Mouse (Mus musculus) left cerebral cortex, postnatal 14 days (tissue): ENCODE results near the gene Cggbp1. TPM values are rescaled to one million over a fixed set of nuclear protein-coding genes. Genes with fewer than 3 reads are reported as not detected.
"Not testable (repeated sequence)": the region's sequence is repeated elsewhere in the genome, so short reads cannot be mapped to it uniquely, and the experiment has no call there.

Experiments
- DNase-seq, 2 experiments: peaks; one replicate each; pipeline ENCODE4 v3.0.0; 2021 to 2022; ENCODE audit warnings: low spot score in 2 of 2, mixed read lengths in 1 of 2
- intact Hi-C: fragments of 180-260 bp; cut with DNase I; formaldehyde crosslinking; loops from one replicate; pipeline ENCODE4 v1.15.1; 2025
- long read RNA-seq, 2 experiments: library from polyadenylated mRNA; stranded (forward); transcript quantifications; one replicate each; pipeline ENCODE4 v2.0.0; 2021
- total RNA-seq, 2 experiments: library from RNA; stranded (reverse); gene quantifications; 2 replicates each; pipeline ENCODE4 v1.2.3; 2021

The Cggbp1 gene
- total RNA-seq = 10 to 100 TPM; 55.4 to 58.3 TPM
- long read RNA-seq, experiment 1, full-length matches to known transcripts = 65 of 84 reads
- long read RNA-seq, experiment 1, partial matches to known transcripts = 0 of 84 reads
- long read RNA-seq, experiment 1, other reads (novel, unspliced or antisense) = 19 of 84 reads
- long read RNA-seq, experiment 2, full-length matches to known transcripts = 50 of 82 reads
- long read RNA-seq, experiment 2, partial matches to known transcripts = 6 of 82 reads
- long read RNA-seq, experiment 2, other reads (novel, unspliced or antisense) = 26 of 82 reads

GRCm38 (mm10) chr16:64851563-64852362, at the start of gene Cggbp1, which contains the start of gene Zfp654:
TSS of gene Cggbp1 (plus strand) at chr16:64851996.
TSS of gene Zfp654 (minus strand) at chr16:64851652.
- intact Hi-C loops = loop anchor here (5.0 kb wide), 1 partner anchor 64 kb away; no protein-coding TSS in a partner anchor
- peak; percentile 100 for DNase-seq

GRCm38 (mm10) chr16:64803041-64803440, 48.8 kb upstream of the Cggbp1 start:
- intact Hi-C loops = no loop called here
- DNase-seq = no peak

GRCm38 (mm10) chr16:64817094-64817765, 34.6 kb upstream of the Cggbp1 start:
- intact Hi-C loops = no loop called here
- no peak for DNase-seq

- intact Hi-C loops = no loop called here
- no peak for DNase-seq
Observed at GRCm38 (mm10) chr16:64823890-64824289, 27.9 kb upstream of the Cggbp1 start.

GRCm38 (mm10) chr16:64824474-64824873, 27.3 kb upstream of the Cggbp1 start:
- no peak for DNase-seq

GRCm38 (mm10) chr16:64830291-64830690, 21.5 kb upstream of the Cggbp1 start:
- DNase-seq = no peak
- intact Hi-C loops = no loop called here

More at GRCm38 (mm10) chr16:64824474-64824873, 27.3 kb upstream of the Cggbp1 start:
- intact Hi-C loops = no loop called here

GRCm38 (mm10) chr16:64835996-64836545, 15.7 kb upstream of the Cggbp1 start:
- no peak for DNase-seq
- intact Hi-C loops = no loop called here

GRCm38 (mm10) chr16:64836709-64837108, 15.1 kb upstream of the Cggbp1 start:
- intact Hi-C loops = no loop called here
- DNase-seq = no peak

- intact Hi-C loops = no loop called here
- no peak for DNase-seq
Observed at GRCm38 (mm10) chr16:64841481-64842373, 10.1 kb upstream of the Cggbp1 start.

- intact Hi-C loops = no loop called here
- no peak for DNase-seq
Observed at GRCm38 (mm10) chr16:64842374-64842729, 9.4 kb upstream of the Cggbp1 start.

- no peak for DNase-seq
- intact Hi-C loops = no loop called here
Observed at GRCm38 (mm10) chr16:64845947-64846346, 5.8 kb upstream of the Cggbp1 start.

- intact Hi-C loops = loop anchor here (5.0 kb wide), 1 partner anchor 63 kb away; no protein-coding TSS in a partner anchor
- peak; percentile 11 to 18 for DNase-seq
Observed at GRCm38 (mm10) chr16:64850287-64851084, 1.3 kb upstream of the Cggbp1 start.

- intact Hi-C loops = loop anchor here (5.0 kb wide), 1 partner anchor 64 kb away; no protein-coding TSS in a partner anchor
- DNase-seq = peak in 1 of 2 experiments; percentile 3
Observed at GRCm38 (mm10) chr16:64851085-64851562, 672 bp upstream of the Cggbp1 start.

GRCm38 (mm10) chr16:64852441-64852871, 660 bp downstream of the Cggbp1 start:
- intact Hi-C loops = loop anchor here (5.0 kb wide), 1 partner anchor 65 kb away; no protein-coding TSS in a partner anchor
- peak; percentile 11 to 30 for DNase-seq

- DNase-seq = no peak
- intact Hi-C loops = loop anchor here (5.0 kb wide), 1 partner anchor 66 kb away; no protein-coding TSS in a partner anchor
Observed at GRCm38 (mm10) chr16:64852891-64853290, 1.1 kb downstream of the Cggbp1 start.

GRCm38 (mm10) chr16:64856946-64857345, 5.2 kb downstream of the Cggbp1 start:
- no peak for DNase-seq
- intact Hi-C loops = no loop called here

- DNase-seq, intact Hi-C loops: not testable (repeated sequence)
Observed at GRCm38 (mm10) chr16:64865841-64866240, 14.0 kb downstream of the Cggbp1 start.

GRCm38 (mm10) chr16:64868613-64869012, 16.8 kb downstream of the Cggbp1 start:
- no peak for DNase-seq
- intact Hi-C loops = no loop called here
